Mouse (Mus musculus) heart, embryonic 13.5 days (tissue): ENCODE measurements at regions not wholly inside any gene's neighbourhood (a gene's known extent, or its start where the extent isn't known, plus 50 kb on each side); places are given as distances from the start of the nearest gene placed in this dataset.
"Not testable (repeated sequence)": the region's sequence is repeated elsewhere in the genome, so short reads cannot be mapped to it uniquely, and the experiment has no call there.

Experiments used
- ATAC-seq: fragments of 200-750 bp; cut with Nextera tagmentation; 2 replicates; pipeline ENCODE4 v1.8.0; 2017; ENCODE audit warnings: moderate TSS enrichment; ENCODE audit not compliant: insufficient number of reproducible peaks, low FRiP score, low TSS enrichment; ENCODE audit errors: extremely low read depth
- H3K27ac ChIP-seq: fragments of 300-500 bp; sonication (generic); replicated peaks from 2 replicates; pipeline ENCODE4 v1.5.1; 2015; ENCODE audit warnings: moderate library complexity, mild to moderate bottlenecking, inconsistent platforms
- H3K27me3 ChIP-seq: fragments of 300-500 bp; sonication (generic); replicated peaks from 2 replicates; pipeline ENCODE4 v1.6.1; 2015; ENCODE audit warnings: mild to moderate bottlenecking, inconsistent platforms
- H3K36me3 ChIP-seq: fragments of 300-500 bp; sonication (generic); 2 replicates; pipeline ENCODE4 v1.6.1; 2015; ENCODE audit warnings: mild to moderate bottlenecking, inconsistent platforms
- H3K4me1 ChIP-seq: fragments of 300-500 bp; sonication (generic); 2 replicates; pipeline ENCODE4 v1.6.1; 2015; ENCODE audit warnings: inconsistent platforms
- H3K4me2 ChIP-seq: fragments of 300-500 bp; sonication (generic); 2 replicates; pipeline ENCODE4 v1.6.1; 2015; ENCODE audit warnings: inconsistent platforms, mild to moderate bottlenecking, moderate library complexity
- H3K4me3 ChIP-seq: fragments of 300-500 bp; sonication (generic); 2 replicates; pipeline ENCODE4 v1.5.1; 2015; ENCODE audit warnings: moderate library complexity, mild to moderate bottlenecking, inconsistent platforms
- H3K9ac ChIP-seq: fragments of 300-500 bp; sonication (generic); 2 replicates; pipeline ENCODE4 v1.6.1; 2015; ENCODE audit warnings: inconsistent platforms, mild to moderate bottlenecking, moderate library complexity
- H3K9me3 ChIP-seq: fragments of 300-500 bp; sonication (generic); 2 replicates; pipeline ENCODE4 v1.6.1; 2016; ENCODE audit warnings: inconsistent platforms
- WGBS: fragments of 180-500 bp; shearing (Covaris S2); methylation state at CpG from one replicate; pipeline ENCODE4 v1.1.7; 2015; ENCODE audit warnings: mixed read lengths; 5-methylcytosine and 5-hydroxymethylcytosine counted together

GRCm38 (mm10) chr15:11517892-11518291, 118.4 kb upstream of the Tars start:
- 65% methylated on average over 3 of the region's 3 CpGs for WGBS
- Histone ChIP-seq H3K27me3 (no peaks in the 10 kb centered on the region), H3K27ac (no peak overlapping the region), H3K9ac (no peak overlapping the region), H3K4me3 (no peak overlapping the region), H3K4me1 (no peaks in the 10 kb centered on the region), H3K36me3 (no peaks in the 10 kb centered on the region), H3K4me2 (no peak overlapping the region), H3K9me3 (no peaks in the 10 kb centered on the region)
- ATAC-seq, result no peak

- H3K4me3 ChIP-seq, result no peak overlapping the region
- WGBS, result 32% methylated on average over 4 of the region's 4 CpGs
- H3K27me3 ChIP-seq, result no peaks in the 10 kb centered on the region
- no peak overlapping the region for H3K9ac ChIP-seq
- no peaks in the 10 kb centered on the region for H3K36me3 ChIP-seq
- no peaks in the 10 kb centered on the region for H3K9me3 ChIP-seq
- no peak for ATAC-seq
- H3K4me1 ChIP-seq, result peaks cover 7% of the 10 kb centered on the region; the same call in 1 of the 2 replicates
- no peak overlapping the region for H3K4me2 ChIP-seq
- H3K27ac ChIP-seq, result no peak overlapping the region
Observed at GRCm38 (mm10) chr15:11505076-11505639, 105.7 kb upstream of the Tars start.

GRCm38 (mm10) chr15:11496436-11496835, 97.0 kb upstream of the Tars start:
- H3K4me1 ChIP-seq, result no peaks in the 10 kb centered on the region
- no peak overlapping the region for H3K4me2 ChIP-seq
- H3K27ac ChIP-seq, result no peak overlapping the region
- H3K9me3 ChIP-seq, result no peaks in the 10 kb centered on the region
- H3K9ac ChIP-seq, result no peak overlapping the region
- H3K4me3 ChIP-seq, result no peak overlapping the region
- H3K27me3 ChIP-seq, result no peaks in the 10 kb centered on the region
- no peaks in the 10 kb centered on the region for H3K36me3 ChIP-seq
- WGBS, result 84% methylated on average over 2 of the region's 2 CpGs
- ATAC-seq, result no peak

GRCm38 (mm10) chr15:11489116-11489515, 89.7 kb upstream of the Tars start:
- H3K9me3 ChIP-seq, result no peaks in the 10 kb centered on the region
- no peaks in the 10 kb centered on the region for H3K4me1 ChIP-seq
- no peak overlapping the region for H3K4me2 ChIP-seq
- no peak for ATAC-seq
- no peak overlapping the region for H3K27ac ChIP-seq
- WGBS, result 72% methylated on average over 3 of the region's 3 CpGs
- no peaks in the 10 kb centered on the region for H3K36me3 ChIP-seq
- H3K9ac ChIP-seq, result no peak overlapping the region
- H3K4me3 ChIP-seq, result no peak overlapping the region
- H3K27me3 ChIP-seq, result no peaks in the 10 kb centered on the region

- Histone ChIP-seq H3K9ac (no peak overlapping the region), H3K4me2 (no peak overlapping the region), H3K36me3 (no peaks in the 10 kb centered on the region), H3K4me3 (no peak overlapping the region), H3K27ac (no peak overlapping the region), H3K4me1 (no peaks in the 10 kb centered on the region), H3K27me3 (no peaks in the 10 kb centered on the region), H3K9me3 (no peaks in the 10 kb centered on the region)
- WGBS, result 63% methylated on average over 5 of the region's 5 CpGs
- ATAC-seq, result no peak
Observed at GRCm38 (mm10) chr15:11487268-11487783, 87.9 kb upstream of the Tars start.

- Histone ChIP-seq H3K9ac (no peak overlapping the region), H3K36me3 (no peaks in the 10 kb centered on the region), H3K4me1 (no peaks in the 10 kb centered on the region), H3K27me3 (no peaks in the 10 kb centered on the region), H3K4me3 (no peak overlapping the region), H3K27ac (no peak overlapping the region), H3K4me2 (no peak overlapping the region), H3K9me3 (no peaks in the 10 kb centered on the region)
- ATAC-seq, result no peak
- 68% methylated on average over 5 of the region's 5 CpGs for WGBS
Observed at GRCm38 (mm10) chr15:11483916-11484315, 84.5 kb upstream of the Tars start.

- 82% methylated on average over 14 of the region's 14 CpGs for WGBS
- no peak overlapping the region for H3K4me3 ChIP-seq
- H3K36me3 ChIP-seq, result no peaks in the 10 kb centered on the region
- H3K4me1 ChIP-seq, result no peaks in the 10 kb centered on the region
- H3K27me3 ChIP-seq, result no peaks in the 10 kb centered on the region
- no peaks in the 10 kb centered on the region for H3K9me3 ChIP-seq
- H3K27ac ChIP-seq, result no peak overlapping the region
- H3K9ac ChIP-seq, result no peak overlapping the region
- ATAC-seq, result no peak
- H3K4me2 ChIP-seq, result no peak overlapping the region
Observed at GRCm38 (mm10) chr15:11479166-11479944, 79.9 kb upstream of the Tars start.

- WGBS, result 71% methylated on average over 3 of the region's 3 CpGs
- H3K4me1 ChIP-seq, result no peaks in the 10 kb centered on the region
- no peaks in the 10 kb centered on the region for H3K36me3 ChIP-seq
- no peak overlapping the region for H3K4me3 ChIP-seq
- H3K4me2 ChIP-seq, result no peak overlapping the region
- ATAC-seq, result no peak
- H3K9me3 ChIP-seq, result no peaks in the 10 kb centered on the region
- H3K27me3 ChIP-seq, result no peaks in the 10 kb centered on the region
- H3K27ac ChIP-seq, result no peak overlapping the region
- H3K9ac ChIP-seq, result no peak overlapping the region
Observed at GRCm38 (mm10) chr15:11476248-11476647, 76.8 kb upstream of the Tars start.

- ATAC-seq, result no peak
Observed at GRCm38 (mm10) chr15:11463341-11463740, 63.9 kb upstream of the Tars start.

GRCm38 (mm10) chr15:11461575-11461974, 62.1 kb upstream of the Tars start:
- H3K4me3 ChIP-seq, H3K27me3 ChIP-seq, H3K36me3 ChIP-seq, H3K27ac ChIP-seq, H3K9me3 ChIP-seq, H3K4me1 ChIP-seq, ATAC-seq, H3K4me2 ChIP-seq, H3K9ac ChIP-seq: not testable (repeated sequence)
- WGBS, result 49% methylated on average over 2 of the region's 2 CpGs

More at GRCm38 (mm10) chr15:11463341-11463740, 63.9 kb upstream of the Tars start:
- WGBS, result 82% methylated on average over 2 of the region's 2 CpGs
- H3K4me3 ChIP-seq, result no peak overlapping the region
- H3K27ac ChIP-seq, result no peak overlapping the region
- no peaks in the 10 kb centered on the region for H3K27me3 ChIP-seq
- H3K36me3 ChIP-seq, result no peaks in the 10 kb centered on the region
- H3K9ac ChIP-seq, result no peak overlapping the region
- H3K9me3 ChIP-seq, result no peaks in the 10 kb centered on the region
- no peak overlapping the region for H3K4me2 ChIP-seq
- H3K4me1 ChIP-seq, result 0 out of 2 replicates have a peak, but pooled peaks cover 2% of the 10 kb centered on the region

- 94% methylated on average over 2 of the region's 2 CpGs for WGBS
- no peak overlapping the region for H3K4me2 ChIP-seq
- no peaks in the 10 kb centered on the region for H3K27me3 ChIP-seq
Observed at GRCm38 (mm10) chr15:11459306-11459705, 59.8 kb upstream of the Tars start.

GRCm38 (mm10) chr15:11457278-11457677, 57.8 kb upstream of the Tars start:
- Histone ChIP-seq H3K4me3 (no peak overlapping the region), H3K9ac (no peak overlapping the region), H3K9me3 (0 out of 2 replicates have a peak, but pooled peaks cover 5% of the 10 kb centered on the region), H3K27me3 (no peaks in the 10 kb centered on the region), H3K4me2 (no peak overlapping the region), H3K36me3 (no peaks in the 10 kb centered on the region), H3K4me1 (peaks cover 14% of the 10 kb centered on the region), H3K27ac (no peak overlapping the region)
- ATAC-seq, result no peak
- WGBS, result 67% methylated on average over 8 of the region's 8 CpGs

More at GRCm38 (mm10) chr15:11459306-11459705, 59.8 kb upstream of the Tars start:
- H3K4me3 ChIP-seq, result no peak overlapping the region
- no peak overlapping the region for H3K9ac ChIP-seq
- peaks cover 14% of the 10 kb centered on the region for H3K4me1 ChIP-seq
- 0 out of 2 replicates have a peak, but pooled peaks cover 1% of the 10 kb centered on the region for H3K9me3 ChIP-seq
- no peak overlapping the region for H3K27ac ChIP-seq
- H3K36me3 ChIP-seq, result no peaks in the 10 kb centered on the region
- no peak for ATAC-seq
